Mouse (Mus musculus): ENCODE results near the gene Prkd2.

Prkd2 gene

GRCm38 (mm10) chr7:16915461-16916340, 73.0 kb downstream of the Prkd2 start:
- in situ Hi-C loops (cut with MboI, MseI): no loop called here

GRCm38 (mm10) chr7:16916342-16917265, 73.9 kb downstream of the Prkd2 start:
- in situ Hi-C loops (cut with MboI, MseI): no loop called here

GRCm38 (mm10) chr7:16917447-16917846, 74.7 kb downstream of the Prkd2 start:
- in situ Hi-C loops (cut with MboI, MseI): no loop called here

GRCm38 (mm10) chr7:16918014-16918413, 75.3 kb downstream of the Prkd2 start:
- in situ Hi-C loops (cut with MboI, MseI): no loop called here

GRCm38 (mm10) chr7:16918670-16919069, 76.0 kb downstream of the Prkd2 start:
- in situ Hi-C loops (cut with MboI, MseI): no loop called here

- in situ Hi-C loops (cut with MboI, MseI): loop anchor here (5.0 kb wide), 1 partner anchor 62 kb away; no protein-coding TSS in a partner anchor
These were observed 76.9 kb downstream of the Prkd2 start for GRCm38 (mm10) chr7:16919395-16920149.

All from T-helper 2 cell (primary cell).